Mouse (Mus musculus) effector memory CD4-positive, alpha-beta T cell, adult 7 months (primary cell): ENCODE data around the gene Klf5. TPM values are rescaled to one million over a fixed set of nuclear protein-coding genes. Genes with fewer than 3 reads are reported as not detected.

Source experiments
- polyA plus RNA-seq: library from polyadenylated mRNA; unstranded; fragments of 100-300 nt; shearing (Covaris generic); gene quantifications from one replicate; pipeline ENCODE4 v1.2.1, GENCODE M21; 2017

The Klf5 gene
- polyA plus RNA-seq = 0.80 TPM

DNA sequence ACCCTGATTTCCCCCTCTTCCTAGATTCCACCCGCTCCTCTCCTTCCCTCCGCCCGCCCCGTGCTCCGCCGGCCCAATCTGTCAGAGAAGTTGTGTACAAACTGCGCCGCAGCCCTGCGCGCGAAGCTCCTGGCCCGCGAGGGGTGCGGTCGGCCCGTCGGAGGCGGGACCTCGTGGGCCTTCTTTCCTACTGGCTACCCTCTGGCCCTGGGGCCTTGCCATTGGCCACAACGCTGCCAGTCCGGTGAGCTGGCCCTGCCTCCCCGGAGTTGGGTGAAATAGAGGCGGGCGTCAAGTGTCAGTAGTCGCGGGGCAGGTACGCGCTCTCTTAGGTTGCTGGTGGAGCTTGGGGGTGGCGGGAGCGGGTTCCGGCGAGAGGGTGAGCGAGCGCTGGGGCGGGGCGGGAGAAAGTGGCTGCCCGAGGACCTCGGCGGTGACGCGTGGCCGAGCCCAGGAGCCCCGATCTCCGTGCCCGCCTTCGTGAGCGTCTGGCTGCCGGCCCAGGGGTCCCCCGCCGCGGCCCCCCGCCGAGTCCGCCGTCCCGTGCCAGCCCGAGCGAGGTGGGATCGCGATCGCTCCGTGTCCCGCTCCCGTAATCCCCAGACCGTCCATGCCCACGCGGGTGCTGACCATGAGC, at the start of gene Klf5:
Gene Klf5 (plus strand): TSS at position 307 of the 637 bp plus-strand sequence.

Other genes starting within 250 kb of the Klf5 start
- 16.2 TPM for gene Pibf1, start 199.3 kb upstream of the Klf5 start, polyA plus RNA-seq
- 29.8 TPM for gene Dis3, start 198.9 kb upstream of the Klf5 start, polyA plus RNA-seq